Mouse (Mus musculus) ZHBTc4 (cell line): ENCODE measurements around the gene Nell2.
A peak's percentile ranks its signal among the peaks of the same experiment; 100 is the strongest.
"Not testable (repeated sequence)": the region's sequence is repeated elsewhere in the genome, so short reads cannot be mapped to it uniquely, and the experiment has no call there.

Experiments used
- DNase-seq: peaks from one replicate; pipeline ENCODE4 v3.0.0-alpha.2; 2011; ENCODE audit warnings: low read depth, low spot score

Nell2 gene

DNA sequence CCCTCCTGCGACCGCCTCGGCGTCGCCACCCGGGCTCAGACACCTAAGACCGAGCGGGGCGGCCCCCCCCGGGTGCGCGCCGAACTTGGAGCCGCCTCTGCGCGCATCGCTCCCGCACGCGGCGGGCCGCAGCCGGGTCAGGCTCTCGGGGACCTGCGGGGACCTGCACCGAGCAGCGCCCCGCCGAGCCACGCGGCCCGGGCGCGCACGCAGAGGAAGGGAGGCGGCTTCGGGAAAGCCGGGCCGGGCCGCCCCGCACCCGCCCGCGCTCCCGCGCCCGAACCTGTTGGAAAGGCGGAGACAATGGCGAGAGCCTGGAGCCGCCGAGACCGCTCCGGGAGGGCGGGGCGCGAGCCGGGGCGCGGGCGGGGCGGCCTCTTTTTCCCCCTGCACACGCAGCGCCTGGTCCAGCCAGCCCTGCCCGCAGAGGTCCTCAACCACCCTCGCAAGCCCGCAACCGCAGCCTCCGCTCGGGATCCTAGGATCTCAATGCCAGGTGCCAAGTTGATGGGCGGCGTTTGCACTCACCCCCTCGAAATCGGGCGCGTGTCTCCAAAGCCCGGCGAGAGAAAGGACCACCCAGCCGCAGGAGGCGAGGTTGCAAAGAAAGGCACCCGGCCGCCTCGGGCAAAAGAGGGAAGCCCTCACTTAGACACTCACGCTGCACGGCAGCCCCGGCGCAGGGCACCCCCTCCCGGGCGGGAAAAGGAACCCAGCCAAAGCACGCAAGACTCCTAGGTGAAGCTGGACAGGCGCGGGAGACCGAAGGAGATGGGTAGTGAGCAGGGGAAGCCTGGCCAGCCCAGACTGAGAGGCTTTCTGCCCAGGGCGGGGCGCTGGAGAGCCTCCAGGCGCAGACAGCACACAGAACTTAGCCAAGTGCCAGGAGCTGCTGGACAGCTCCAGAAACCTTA, at the start of gene Nell2:
Gene Nell2, minus strand, starts transcription at position 612 of the 914 bp plus-strand sequence.
- DNase-seq, result peak; percentile 79

- DNase-seq, result peak; percentile 65
Observed at GRCm38 (mm10) chr15:95574661-95575060, 46.3 kb upstream of the Nell2 start.

DNA sequence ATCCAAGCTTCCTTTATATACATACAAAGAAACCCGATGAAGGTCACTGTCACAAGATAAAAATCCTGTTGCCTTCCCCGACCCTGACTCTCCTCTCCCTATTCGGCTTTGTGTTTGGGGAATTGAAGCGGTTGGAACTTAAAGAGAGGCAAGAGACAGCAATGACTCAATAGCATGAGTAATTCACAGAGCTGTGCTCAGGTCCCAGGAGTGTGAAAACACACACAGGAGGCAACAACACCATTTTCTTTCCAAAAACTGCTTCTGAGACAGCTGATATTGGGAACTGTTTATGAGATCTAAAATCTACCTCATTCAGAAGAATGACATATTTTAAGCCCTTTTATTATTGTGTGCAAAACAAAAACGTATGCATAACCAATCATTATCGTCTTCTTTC, 41.2 kb upstream of the Nell2 start:
- DNase-seq, result no peak

DNA sequence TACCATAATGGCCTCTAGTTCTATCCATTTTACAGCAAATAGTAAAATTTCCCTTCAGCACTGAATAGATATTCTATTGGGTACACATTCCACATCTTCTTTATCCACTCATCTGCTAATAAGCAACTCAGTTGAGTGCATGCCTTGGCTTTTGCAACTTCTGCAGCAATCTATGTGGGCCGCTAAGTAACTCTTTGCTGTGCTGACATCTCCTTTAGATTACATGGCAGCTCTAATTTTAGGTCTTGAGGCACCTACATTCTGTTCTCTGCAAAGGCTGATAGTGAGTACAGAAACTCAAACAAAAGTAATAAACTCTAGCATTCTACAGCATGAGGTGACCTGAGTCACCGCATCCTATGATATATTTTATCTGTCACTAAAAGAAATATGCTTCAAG, 36.8 kb upstream of the Nell2 start:
- DNase-seq, result no peak

DNA sequence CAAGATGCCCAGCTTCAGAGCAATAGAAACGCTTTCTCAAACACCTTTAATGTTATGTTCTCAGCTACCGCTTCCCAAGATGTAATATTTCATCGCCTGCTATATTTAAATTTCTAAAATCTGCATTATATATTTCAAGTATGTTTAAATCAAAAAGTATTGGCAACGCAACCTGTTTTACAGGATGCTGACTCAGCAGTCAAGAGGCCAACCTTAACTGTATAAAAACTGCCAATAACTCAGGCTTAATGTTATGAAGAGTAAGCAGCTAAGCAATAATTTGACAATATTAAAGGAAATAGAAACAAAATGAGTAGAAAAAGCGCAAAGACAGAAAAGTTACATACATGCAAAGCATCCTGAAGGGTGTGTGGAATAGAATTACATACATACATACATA, 32.9 kb upstream of the Nell2 start:
- no peak for DNase-seq

- DNase-seq, result no peak
Observed at GRCm38 (mm10) chr15:95550011-95550410, 21.7 kb upstream of the Nell2 start.

DNA sequence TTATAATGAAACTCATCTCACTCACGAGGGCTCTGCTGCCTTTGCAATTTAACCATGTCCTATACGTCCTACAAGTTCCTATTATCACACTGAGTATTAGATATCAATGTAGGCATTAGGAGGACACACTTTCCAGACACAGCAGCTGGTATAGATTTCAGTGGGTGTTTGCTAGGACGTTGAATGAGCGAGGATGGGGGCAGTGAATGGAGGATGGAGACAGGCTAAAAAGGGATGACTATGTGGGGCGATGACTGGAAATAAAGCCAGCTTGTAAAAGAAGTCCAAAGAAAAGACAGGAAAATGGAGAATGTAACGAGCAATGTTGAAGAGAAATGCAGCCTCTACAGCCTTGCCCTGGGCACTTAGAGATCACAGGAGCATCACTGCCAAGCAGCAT, 14.3 kb upstream of the Nell2 start:
- DNase-seq, result no peak

- no peak for DNase-seq
Observed at GRCm38 (mm10) chr15:95536724-95537123, 8.4 kb upstream of the Nell2 start.

GRCm38 (mm10) chr15:95536230-95536629, 7.9 kb upstream of the Nell2 start:
- no peak for DNase-seq

DNA sequence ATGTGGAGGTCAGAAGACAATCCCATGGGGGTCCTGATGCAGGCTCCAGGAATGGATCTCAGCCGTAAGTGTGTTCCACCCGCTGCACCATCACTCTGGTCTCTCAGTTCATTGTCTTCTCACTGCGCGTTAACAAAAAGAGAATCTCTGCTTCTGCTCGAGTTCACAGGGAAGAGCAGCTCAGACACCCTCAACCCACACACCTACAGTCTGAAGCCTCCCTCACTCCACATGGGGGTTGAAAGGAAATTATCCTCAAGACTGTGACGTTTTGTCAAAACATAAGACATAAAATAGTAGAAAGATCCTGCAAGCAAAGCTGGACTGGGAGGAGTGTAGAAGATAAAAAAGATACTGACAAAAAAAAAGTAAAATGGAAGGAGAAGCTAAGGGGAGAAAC, 6.3 kb upstream of the Nell2 start:
- DNase-seq, result no peak

- peak; percentile 19 for DNase-seq
Observed at GRCm38 (mm10) chr15:95527461-95527947, 855 bp downstream of the Nell2 start.

- DNase-seq, result peak; percentile 25
Observed at GRCm38 (mm10) chr15:95526626-95527411, 1.5 kb downstream of the Nell2 start.

GRCm38 (mm10) chr15:95525997-95526396, 2.4 kb downstream of the Nell2 start:
- peak; percentile 48 for DNase-seq

- DNase-seq, result no peak
Observed at GRCm38 (mm10) chr15:95518204-95518603, 10.2 kb downstream of the Nell2 start.

- DNase-seq, result not testable (repeated sequence)
Observed at GRCm38 (mm10) chr15:95513306-95513705, 15.1 kb downstream of the Nell2 start.

- DNase-seq, result no peak
Observed at GRCm38 (mm10) chr15:95495666-95496065, 32.7 kb downstream of the Nell2 start.

GRCm38 (mm10) chr15:95495193-95495592, 33.2 kb downstream of the Nell2 start:
- no peak for DNase-seq

GRCm38 (mm10) chr15:95492201-95492600, 36.2 kb downstream of the Nell2 start:
- no peak for DNase-seq

DNA sequence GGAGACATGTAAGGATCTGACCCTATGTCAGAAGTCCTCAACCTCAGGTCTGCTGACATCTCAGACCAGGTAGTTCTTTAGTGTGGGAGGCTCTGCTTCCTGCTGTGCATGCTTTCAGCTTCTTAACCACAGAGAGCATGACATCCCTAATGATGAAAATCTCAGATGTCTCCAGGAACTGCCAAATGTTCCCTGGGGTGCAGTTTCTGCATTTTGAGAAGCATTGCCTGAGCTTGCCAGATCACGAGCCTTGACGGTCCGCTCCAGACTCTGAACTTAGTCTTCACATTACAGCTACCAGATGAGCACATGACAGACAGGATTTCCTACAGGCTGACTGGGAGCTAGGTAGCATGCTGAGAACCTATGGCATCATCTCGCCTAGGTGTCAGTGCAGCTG, 39.2 kb downstream of the Nell2 start:
- DNase-seq, result no peak

DNA sequence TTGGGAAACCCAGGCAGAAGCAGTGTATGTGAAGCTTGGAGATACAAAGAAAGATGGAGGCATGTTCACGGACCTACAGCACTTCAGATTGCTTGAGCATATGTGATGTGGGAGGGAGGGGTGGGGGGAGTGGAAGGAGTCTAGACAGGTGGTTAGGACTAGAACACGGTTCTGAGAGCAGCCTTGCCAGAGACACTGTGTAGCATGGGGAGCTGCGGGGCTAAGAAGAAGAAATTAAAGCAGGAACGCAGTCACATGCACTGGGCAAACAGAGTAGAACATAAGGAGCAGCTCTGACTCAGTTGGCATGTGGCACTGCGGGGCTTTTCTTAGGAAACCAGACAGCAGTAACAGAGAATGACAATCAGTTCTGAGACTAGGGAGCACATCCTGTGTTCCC, 40.4 kb downstream of the Nell2 start:
- DNase-seq, result no peak

GRCm38 (mm10) chr15:95482002-95482401, 46.4 kb downstream of the Nell2 start:
- DNase-seq, result no peak

DNA sequence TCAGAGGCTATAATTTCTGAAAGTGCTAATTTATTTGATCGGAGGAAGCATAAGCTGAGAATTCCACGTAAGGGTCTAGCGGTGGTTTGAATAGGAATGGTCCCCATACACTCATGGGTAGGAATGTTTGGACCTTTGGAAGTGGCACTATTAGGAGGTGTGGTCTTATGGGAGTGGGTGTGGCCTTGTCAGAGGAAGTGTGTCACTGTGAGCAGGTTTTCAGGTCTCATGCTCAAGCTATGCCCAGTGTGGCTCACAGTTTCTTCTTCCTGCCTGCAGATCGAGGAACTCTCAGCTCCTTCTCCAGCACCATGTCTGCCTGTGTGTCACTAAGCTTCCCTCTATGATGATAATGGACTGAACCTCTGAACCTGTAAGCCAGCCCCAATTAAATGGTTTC, 46.8 kb downstream of the Nell2 start:
- no peak for DNase-seq
